Mouse (Mus musculus) left cerebral cortex, adult 2 months (tissue): Measurements from ENCODE around the gene Dhcr24. TPM values are rescaled to one million over a fixed set of nuclear protein-coding genes. Genes with fewer than 3 reads are reported as not detected.
A peak's percentile ranks its signal among the peaks of the same experiment; 100 is the strongest.

Experiments used
- DNase-seq, 2 experiments: peaks; one replicate each; pipeline ENCODE4 v3.0.0; 2021 to 2022; ENCODE audit warnings: low spot score in 2 of 2, mixed read lengths in 1 of 2; ENCODE audit errors: extremely low spot score in 1 of 2
- H3K27ac ChIP-seq: fragments of 200-600 bp; 2 replicates; pipeline ENCODE4 v1.8.1; 2022
- H3K4me3 ChIP-seq: fragments of 200-600 bp; 2 replicates; pipeline ENCODE4 v1.8.1; 2022
- CTCF ChIP-seq: fragments of 200-600 bp; IDR thresholded peaks from 2 replicates; pipeline ENCODE4 v1.8.1; 2022; ENCODE audit warnings: antibody characterized with exemption, mild to moderate bottlenecking, moderate library complexity
- intact Hi-C: fragments of 180-260 bp; cut with DNase I; formaldehyde crosslinking; loops from one replicate; pipeline ENCODE4 v1.15.1; 2025
- total RNA-seq, 2 experiments: library from RNA; stranded (reverse); gene quantifications; 2 replicates each; pipeline ENCODE4 v1.2.3; 2021

Gene Dhcr24
- total RNA-seq, 2 experiments from 2014 or later, result 85.5 to 87.4 TPM

- Histone ChIP-seq H3K4me3 (0 out of 2 replicates have a peak overlapping the region, but pooled peaks have one; percentile 4), H3K27ac (peak overlapping the region; percentile 96)
- peak; percentile 95 for TF ChIP-seq CTCF
- intact Hi-C loops, result loop anchor here (1.0 to 5.0 kb wide), 3 partner anchors 78 to 532 kb away; no protein-coding TSS in a partner anchor
- peak; percentile 84 to 89 for DNase-seq
Measured at GRCm38 (mm10) chr4:106630333-106631220, 69.7 kb downstream of the Dhcr24 start.

- intact Hi-C loops, result loop anchor here (5.0 kb wide), 2 partner anchors 155 to 530 kb away; no protein-coding TSS in a partner anchor
- no peak for TF ChIP-seq CTCF
- H3K27ac ChIP-seq, result peak overlapping the region; percentile 96; the same call in 1 of the 2 replicates
- H3K4me3 ChIP-seq, result no peak overlapping the region
- no peak for DNase-seq
Measured at GRCm38 (mm10) chr4:106632313-106632712, 71.5 kb downstream of the Dhcr24 start.

- intact Hi-C loops, result loop anchor here (2.0 to 5.0 kb wide), 3 partner anchors 15 to 529 kb away; no protein-coding TSS in a partner anchor
- no peak for TF ChIP-seq CTCF
- peak in 1 of 2 experiments; percentile 38 for DNase-seq
- H3K27ac ChIP-seq, result peak overlapping the region; percentile 63
- no peak overlapping the region for H3K4me3 ChIP-seq
Measured at GRCm38 (mm10) chr4:106633281-106634085, 72.6 kb downstream of the Dhcr24 start.

- no peak overlapping the region for H3K4me3 ChIP-seq
- no peak for TF ChIP-seq CTCF
- H3K27ac ChIP-seq, result peak overlapping the region; percentile 63
- DNase-seq, result no peak
- intact Hi-C loops, result loop anchor here (2.0 to 5.0 kb wide), 3 partner anchors 15 to 528 kb away; no protein-coding TSS in a partner anchor
Measured at GRCm38 (mm10) chr4:106634086-106634479, 73.2 kb downstream of the Dhcr24 start.

Other genes with a start within 250 kb of the Dhcr24 start
- gene Usp24, start 244.8 kb upstream of the Dhcr24 start, total RNA-seq, result 10 to 100 TPM; 43.1 to 44.0 TPM
- gene Pcsk9, start 96.7 kb upstream of the Dhcr24 start, total RNA-seq, result 1 to 10 TPM; 2.7 to 4.8 TPM
- gene Bsnd, start 68.8 kb upstream of the Dhcr24 start, total RNA-seq, result not detected
- gene Lexm, start 56.2 kb downstream of the Dhcr24 start, total RNA-seq, result under 1 TPM in 1 of 2 experiments, not detected in 1; 0.21 TPM
- under 1 TPM; 0.98 to 1.00 TPM for gene Ttc22, start 61.4 kb downstream of the Dhcr24 start, total RNA-seq
- 1 to 10 TPM; 6.1 to 6.3 TPM for gene Pars2, start 90.0 kb downstream of the Dhcr24 start, total RNA-seq
- gene Ttc4, start 117.9 kb downstream of the Dhcr24 start, total RNA-seq, result 10 to 100 TPM; 44.8 to 47.7 TPM
- gene Mroh7, start 169.9 kb downstream of the Dhcr24 start, total RNA-seq, result 1 to 10 TPM; 3.1 to 4.6 TPM
- gene Fam151a, start 172.9 kb downstream of the Dhcr24 start, total RNA-seq, result not detected
- 10 to 100 TPM; 51.7 to 54.1 TPM for gene Acot11, start 244.0 kb downstream of the Dhcr24 start, total RNA-seq